In the genomic region with DNA sequence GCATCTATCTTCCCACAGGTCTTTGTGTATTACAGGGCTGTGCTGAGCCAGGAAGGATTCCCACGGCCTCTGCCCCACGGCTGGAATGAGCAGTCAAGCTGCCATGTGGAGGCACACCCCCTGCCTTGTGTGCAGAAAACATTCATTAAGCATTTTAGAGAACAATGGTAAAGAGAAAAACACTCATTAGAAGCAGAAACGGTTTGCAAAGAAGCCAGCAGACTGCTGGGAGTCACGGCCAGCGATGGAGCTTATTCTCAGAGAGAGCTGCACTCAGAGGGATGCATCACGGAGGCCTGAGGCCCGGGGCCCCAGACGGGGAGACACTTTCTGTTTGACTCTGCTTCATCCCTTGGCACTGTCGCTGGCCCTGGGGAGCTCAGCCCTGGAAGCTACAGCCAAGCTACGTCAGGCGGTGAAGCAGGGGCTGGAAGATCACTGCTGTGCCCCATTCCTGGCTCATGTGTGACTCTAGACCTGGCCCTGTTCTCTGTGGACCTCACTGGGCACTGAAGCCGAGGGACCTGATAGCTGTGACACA, we compare ENCODE assay signal across 21 mouse cellular contexts.
DNase-seq lines count a peak whose midpoint lies in the region; ATAC-seq and TF ChIP-seq lines count a peak whose summit lies in the region.
"Had no signal": no experiment of that assay in that cellular context is flagged by ENCODE, and none has a peak within 500 bp of the region (broad histone marks: within the 10 kb centered on the region; RNA-seq: fewer than 3 reads in every experiment).

No protein-coding gene starts in this region.

- peak overlapping the region; percentile 56 for H3K27ac ChIP-seq in hindbrain, embryonic 13.5 days
- H3K27ac ChIP-seq in hindbrain, embryonic 10.5 days = no peak overlapping the region
- peak overlapping the region; percentile 67 for H3K27ac ChIP-seq in neural tube, embryonic 15.5 days (replicated peaks)
- H3K27ac ChIP-seq: forebrain, embryonic 13.5 days; heart, embryonic 15.5 days; layer of hippocampus, adult 2 months; limb, embryonic 13.5 days; liver, embryonic 12.5 days had no signal

- 39% methylated on average over 12 of the region's 12 CpGs for WGBS in hindbrain, embryonic 13.5 days
- WGBS in hindbrain, embryonic 10.5 days = 69% methylated on average over 12 of the region's 12 CpGs
- 39% methylated on average over 12 of the region's 12 CpGs for WGBS in neural tube, embryonic 15.5 days
- 64% methylated on average over 12 of the region's 12 CpGs for WGBS in lung, adult 2 months

- H3K36me3 ChIP-seq in hindbrain, embryonic 13.5 days = no peaks in the 10 kb centered on the region
- H3K36me3 ChIP-seq in hindbrain, embryonic 10.5 days = no peaks in the 10 kb centered on the region
- H3K36me3 ChIP-seq in neural tube, embryonic 15.5 days = no peaks in the 10 kb centered on the region
- H3K36me3 ChIP-seq: heart, embryonic 15.5 days; limb, embryonic 13.5 days; liver, embryonic 12.5 days had no signal

- H3K4me3 ChIP-seq in hindbrain, embryonic 13.5 days = no peak overlapping the region
- H3K4me3 ChIP-seq in hindbrain, embryonic 10.5 days = no peak overlapping the region
- H3K4me3 ChIP-seq in neural tube, embryonic 15.5 days (replicated peaks) = no peak overlapping the region
- H3K4me3 ChIP-seq in lung, adult 2 months (replicated peaks; ENCODE audit: extremely low read depth, low read depth, low read length) = no peak overlapping the region
- H3K4me3 ChIP-seq: forebrain, embryonic 13.5 days; heart, embryonic 15.5 days; layer of hippocampus, adult 2 months; limb, embryonic 13.5 days; liver, embryonic 12.5 days; megakaryocyte, embryonic 14.5 days had no signal

- H3K9ac ChIP-seq in hindbrain, embryonic 13.5 days = no peak overlapping the region
- no peak overlapping the region for H3K9ac ChIP-seq in neural tube, embryonic 15.5 days (replicated peaks)
- H3K9ac ChIP-seq: forebrain, embryonic 13.5 days; heart, embryonic 15.5 days; limb, embryonic 13.5 days; liver, embryonic 12.5 days had no signal

- peak; percentile 35 for DNase-seq in cerebellum, adult 11-12 months
- DNase-seq in cerebellum, adult 9-11 months = no peak
- DNase-seq in hindbrain, embryonic 10.5 days (ENCODE audit: low spot score) = no peak
- peak; percentile 58 for DNase-seq in retina, postnatal 1 day
- DNase-seq in retina, embryonic 14.5 days (ENCODE audit: low spot score) = no peak
- no peak for DNase-seq in lung, adult 2 months
- DNase-seq: adrenal gland, adult 2 months; heart, postnatal 36 days; kidney, adult 8-10 months; kidney, postnatal 25 days; lung, adult 18-20 months; thymus, adult 18-20 months; thymus, postnatal 36 days had no signal

- H3K4me1 ChIP-seq in hindbrain, embryonic 13.5 days (replicated peaks) = peaks cover 38% of the 10 kb centered on the region
- H3K4me1 ChIP-seq in hindbrain, embryonic 10.5 days (replicated peaks) = peaks cover 34% of the 10 kb centered on the region
- H3K4me1 ChIP-seq in neural tube, embryonic 15.5 days = peaks cover 28% of the 10 kb centered on the region; the same call in 1 of the 2 replicates
- H3K4me1 ChIP-seq in lung, adult 2 months (ENCODE audit: control insufficient read depth, insufficient read depth, low read length) = no peaks in the 10 kb centered on the region
- H3K4me1 ChIP-seq: heart, embryonic 15.5 days; limb, embryonic 13.5 days; liver, embryonic 12.5 days; megakaryocyte, embryonic 14.5 days had no signal

- no peak for TF ChIP-seq CTCF in lung, adult 2 months (IDR thresholded peaks at IDR 0.05; ENCODE audit: insufficient read depth, low read length)

- H3K9me3 ChIP-seq in hindbrain, embryonic 13.5 days = no peaks in the 10 kb centered on the region
- H3K9me3 ChIP-seq in hindbrain, embryonic 10.5 days = no peaks in the 10 kb centered on the region
- no peaks in the 10 kb centered on the region for H3K9me3 ChIP-seq in neural tube, embryonic 15.5 days (replicated peaks)
- H3K9me3 ChIP-seq: forebrain, embryonic 13.5 days; heart, embryonic 15.5 days; limb, embryonic 13.5 days; liver, embryonic 12.5 days had no signal

- no peak overlapping the region for H3K4me2 ChIP-seq in hindbrain, embryonic 13.5 days
- H3K4me2 ChIP-seq in neural tube, embryonic 15.5 days = no peak overlapping the region
- H3K4me2 ChIP-seq: forebrain, embryonic 13.5 days; heart, embryonic 15.5 days; limb, embryonic 13.5 days; liver, embryonic 12.5 days had no signal

- ATAC-seq in hindbrain, embryonic 13.5 days (ENCODE audit: low FRiP score) = 0 out of 2 replicates have a peak, but pooled peaks have one; percentile 33
- ATAC-seq in neural tube, embryonic 15.5 days (ENCODE audit: low FRiP score) = peak; percentile 17; the same call in 1 of the 2 replicates
- ATAC-seq: forebrain, embryonic 13.5 days; liver, embryonic 12.5 days had no signal

- H3K27me3 ChIP-seq in hindbrain, embryonic 13.5 days = 0 out of 2 replicates have a peak, but pooled peaks cover 9% of the 10 kb centered on the region
- no peaks in the 10 kb centered on the region for H3K27me3 ChIP-seq in hindbrain, embryonic 10.5 days (ENCODE audit: insufficient read depth, poor library complexity, severe bottlenecking)
- no peaks in the 10 kb centered on the region for H3K27me3 ChIP-seq in neural tube, embryonic 15.5 days (replicated peaks)
- H3K27me3 ChIP-seq: heart, embryonic 15.5 days; liver, embryonic 12.5 days; megakaryocyte, embryonic 14.5 days had no signal

- no peak for TF ChIP-seq POLR2A in lung, adult 2 months (IDR thresholded peaks at IDR 0.05; ENCODE audit: borderline replicate concordance, extremely low read depth, low read depth, low read length)

Comparison
In these comparisons a context has a peak if more than half of its experiments do, and no peak if none do; other contexts are left out.
1. DNase-seq: peak in cerebellum, adult 11-12 months (single experiment) and retina, postnatal 1 day (single experiment); none in cerebellum, adult 9-11 months (single experiment), hindbrain, embryonic 10.5 days (single experiment), retina, embryonic 14.5 days (single experiment) and lung, adult 2 months (single experiment).